Mouse (Mus musculus): ENCODE measurements at regions not wholly inside any gene's neighbourhood (a gene's known extent, or its start where the extent isn't known, plus 50 kb on each side); places are given as distances from the start of the nearest gene placed in this dataset.

DNA sequence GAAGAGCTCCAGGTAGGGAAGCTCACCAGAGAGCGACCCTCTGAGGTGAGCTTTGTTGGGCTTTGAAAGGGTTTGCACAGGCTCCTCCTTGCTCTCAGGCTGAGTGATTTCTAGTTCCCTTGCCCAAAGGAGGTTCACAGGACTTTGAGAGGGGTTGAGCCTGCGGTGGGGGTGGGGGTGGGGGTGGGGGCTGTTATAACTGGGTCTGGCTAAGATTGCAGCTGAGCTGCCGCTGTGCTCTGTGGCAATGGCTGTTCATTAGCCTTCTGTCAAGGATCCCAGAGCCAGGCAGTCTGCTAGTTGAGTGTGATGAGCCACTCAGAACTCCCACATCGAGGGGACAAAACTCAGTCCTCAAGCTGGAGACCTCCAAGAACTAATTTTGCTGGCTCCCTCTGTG, 59.5 kb upstream of the Hhip start:
- TF ChIP-seq CTCF (IDR thresholded peaks at IDR 0.05): no peak
- TF ChIP-seq EP300 (IDR thresholded peaks at IDR 0.05): no peak

Data from lung, postnatal 0 days (tissue).